Mouse (Mus musculus): ENCODE measurements around the gene Lmx1b. TPM values are rescaled to one million over a fixed set of nuclear protein-coding genes. Genes with fewer than 3 reads are reported as not detected.
A peak's percentile ranks its signal among the peaks of the same experiment; 100 is the strongest.

Gene Lmx1b
- total RNA-seq, 2 experiments from 2014 or later, result 0.05 to 0.24 TPM

DNA sequence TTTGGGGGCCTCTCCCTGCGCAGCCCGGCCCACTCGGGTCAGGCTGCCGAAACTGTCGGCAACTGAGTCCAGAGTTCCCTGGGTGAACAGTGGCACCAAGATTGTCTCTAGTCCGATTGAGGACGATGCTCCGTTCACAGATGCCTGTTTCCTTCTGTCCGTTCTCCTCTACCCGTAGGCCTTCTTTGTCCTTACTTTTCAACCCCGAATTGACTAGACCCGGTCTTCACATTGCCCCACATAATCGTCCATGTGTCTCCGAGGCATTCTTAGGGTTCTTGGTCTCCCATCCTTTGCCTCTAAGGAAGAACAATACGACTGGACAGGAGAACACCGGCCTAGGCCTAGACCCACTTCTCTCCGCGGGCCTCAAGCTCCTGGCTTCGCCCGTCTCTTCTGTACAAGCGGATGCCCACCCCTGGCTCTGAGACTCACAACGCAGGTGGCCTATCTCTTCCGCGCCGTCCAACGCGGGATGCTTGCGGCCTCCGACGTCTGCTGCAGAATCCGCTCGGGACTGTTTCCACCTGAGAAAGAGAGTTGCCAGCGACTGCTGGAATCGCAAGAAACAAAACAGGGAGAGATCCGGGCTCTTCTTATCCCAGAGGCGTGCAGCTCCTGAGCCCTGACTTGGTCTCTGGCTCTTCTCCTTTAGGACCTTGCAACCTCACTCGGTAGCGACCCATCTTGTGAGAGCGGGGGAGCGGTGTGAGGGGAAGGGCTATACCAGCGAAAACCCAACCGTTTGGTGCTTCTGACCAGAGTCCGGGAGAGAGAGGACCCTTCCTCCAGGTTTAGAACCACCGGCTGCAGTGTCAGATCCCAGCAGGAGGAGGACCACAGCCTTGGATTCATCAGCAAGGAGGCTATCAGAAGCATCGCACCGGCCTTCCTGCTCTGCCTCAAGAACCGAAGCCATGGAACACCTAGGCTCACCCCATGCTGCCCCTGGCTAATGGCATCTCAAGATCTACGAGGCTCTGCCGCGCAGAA, 3.7 kb upstream of the Lmx1b start:
- DNase-seq, result no peak

DNA sequence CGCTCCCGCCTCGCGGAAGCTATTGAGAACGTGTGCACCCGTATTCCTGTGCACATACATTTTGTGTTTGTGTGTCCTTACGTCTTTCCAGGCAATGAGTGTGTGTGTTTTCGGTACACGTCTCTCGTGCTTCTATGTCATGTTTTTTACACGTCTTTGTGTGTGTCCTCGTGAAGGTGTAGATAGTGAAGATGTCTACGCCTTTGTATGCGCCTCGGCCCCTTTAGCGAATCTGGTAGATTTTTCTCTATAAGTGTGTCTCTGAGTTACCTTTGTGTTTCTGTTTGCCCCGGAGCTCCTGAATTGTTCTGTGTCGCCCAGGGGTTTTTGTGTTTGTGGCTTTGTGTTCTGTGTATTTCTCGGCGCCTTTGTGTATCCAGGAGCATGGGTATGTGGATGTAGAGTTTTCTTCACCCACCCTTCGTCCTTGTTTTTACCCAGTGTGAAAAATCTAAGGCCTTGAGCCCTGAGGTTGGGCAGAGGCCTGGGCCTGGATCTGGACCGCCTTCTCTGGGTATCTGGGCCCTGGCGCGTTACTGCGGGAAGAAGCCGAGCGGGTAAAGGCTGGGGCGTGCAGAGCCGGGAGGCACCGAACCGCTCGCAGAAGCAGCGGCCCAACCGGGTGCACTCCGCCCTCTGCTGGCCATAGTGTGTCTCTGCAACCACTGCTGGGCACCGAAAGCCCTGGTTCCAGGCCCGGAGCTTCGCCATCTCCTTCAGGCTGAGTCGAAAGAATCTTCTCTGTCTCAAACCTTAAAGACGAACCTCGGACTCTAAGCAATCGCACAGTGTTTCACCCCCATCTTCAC, 2.5 kb upstream of the Lmx1b start:
- DNase-seq, result peak; percentile 50

DNA sequence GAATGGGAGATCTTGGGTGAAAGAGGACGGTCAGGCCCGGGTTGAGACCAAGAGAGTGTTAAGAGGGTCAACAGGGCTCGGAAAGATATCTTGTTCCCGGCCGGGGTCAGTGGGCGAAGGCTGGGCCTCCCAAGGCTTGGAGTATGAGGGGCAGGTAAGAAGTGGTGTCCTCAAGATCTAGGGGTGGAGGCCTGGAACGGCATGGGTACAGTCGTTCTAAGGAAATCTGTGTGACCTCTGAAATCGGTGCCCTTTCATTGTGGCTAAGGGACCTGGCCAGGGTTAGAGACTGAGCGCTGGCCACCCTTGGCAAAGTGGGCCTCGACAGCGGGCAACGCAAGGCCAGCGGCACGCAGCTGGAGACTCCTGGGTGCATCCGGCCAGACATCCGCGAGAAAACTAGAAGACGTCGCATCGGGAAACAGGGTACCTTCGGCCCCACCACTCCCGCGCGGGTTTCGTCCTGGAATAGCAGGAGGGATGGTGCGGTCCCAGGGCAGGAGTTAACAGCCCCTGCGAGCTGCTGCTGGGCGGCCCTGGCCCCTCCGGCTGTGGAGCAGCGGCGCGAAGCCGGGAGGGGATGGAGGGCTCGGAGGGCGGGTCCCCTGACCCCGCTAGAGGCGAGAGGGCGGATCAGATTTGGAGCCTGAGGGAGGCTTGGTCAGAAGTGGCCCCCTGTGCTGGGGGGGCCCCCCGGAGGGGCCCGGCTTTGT, 1.7 kb upstream of the Lmx1b start:
- no peak for DNase-seq

- peak; percentile 64 for DNase-seq
Measured at GRCm38 (mm10) chr2:33640978-33641858, 907 bp upstream of the Lmx1b start.

DNA sequence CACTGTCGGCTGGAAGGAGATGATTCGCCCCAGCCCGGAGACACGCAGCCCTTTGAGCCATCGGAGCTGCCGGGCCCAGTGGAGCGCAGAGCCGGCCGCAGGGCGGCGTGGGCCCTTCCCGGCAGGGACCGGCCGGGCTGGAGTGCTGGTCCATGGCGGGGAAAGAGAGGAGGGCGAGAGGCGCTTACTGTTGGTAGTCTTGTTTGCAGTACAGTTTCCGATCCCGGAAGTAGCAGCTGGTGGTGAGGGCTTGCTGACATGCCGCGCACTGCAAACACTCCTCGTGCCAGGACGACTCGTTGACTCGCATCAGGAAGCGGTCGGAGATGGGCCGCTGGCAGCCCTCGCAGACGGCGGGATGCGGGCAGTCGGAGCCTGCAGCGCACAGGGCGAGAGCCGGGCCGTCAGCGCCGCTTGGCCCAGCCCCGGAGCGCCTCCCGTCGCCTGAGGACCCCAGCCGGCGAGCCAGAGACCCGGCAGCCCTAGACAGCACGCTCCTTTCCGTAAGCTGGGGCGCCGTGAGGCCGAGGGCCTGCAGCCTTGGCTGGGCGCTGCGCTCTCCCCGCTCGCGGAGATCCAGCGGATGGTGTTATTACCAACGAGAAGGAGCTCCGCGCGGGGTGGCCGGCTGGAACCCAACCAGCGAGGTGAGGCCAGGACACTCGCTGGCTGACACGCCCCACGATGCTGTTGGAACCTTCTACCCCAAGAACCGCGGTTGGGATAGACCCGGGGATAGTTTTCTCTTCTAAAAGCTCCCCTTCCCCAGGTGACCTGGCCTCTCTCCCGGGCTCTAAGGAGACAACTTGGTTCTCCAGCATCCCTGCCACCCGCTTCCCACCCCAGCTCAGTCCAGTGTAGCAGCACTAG, 775 bp downstream of the Lmx1b start:
- peak; percentile 27 for DNase-seq

GRCm38 (mm10) chr2:33638141-33638733, 2.1 kb downstream of the Lmx1b start:
- no peak for DNase-seq

- no peak for DNase-seq
Measured at GRCm38 (mm10) chr2:33637288-33637687, 3.0 kb downstream of the Lmx1b start.

DNA sequence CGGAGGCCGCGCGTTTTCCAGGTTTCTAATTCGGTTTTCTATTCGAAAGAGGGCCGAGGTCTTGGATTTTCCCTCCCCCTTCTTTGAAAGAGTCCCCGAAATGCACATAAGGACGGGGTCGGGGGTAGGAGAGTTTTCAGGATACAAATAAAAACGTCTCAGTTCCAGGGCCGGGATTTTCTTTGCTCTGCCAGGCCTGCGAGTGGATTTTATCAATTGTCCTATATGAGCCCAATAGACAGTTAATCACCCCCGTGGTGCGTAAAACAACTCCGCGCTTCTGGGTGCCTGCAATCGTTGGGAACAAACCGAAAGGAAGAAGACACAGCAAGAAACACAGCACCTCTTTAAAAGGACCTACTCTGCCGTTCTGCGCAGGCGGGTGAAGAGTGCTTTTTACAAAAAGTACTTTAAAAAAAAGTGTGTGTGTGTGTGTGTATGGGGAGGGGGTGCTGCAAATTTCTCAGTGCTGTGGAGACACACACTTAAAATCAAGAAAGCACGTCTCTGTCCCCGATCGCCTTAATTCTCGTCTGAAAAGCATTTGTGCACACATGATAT, 3.6 kb downstream of the Lmx1b start:
- no peak for DNase-seq

GRCm38 (mm10) chr2:33636117-33636521, 4.2 kb downstream of the Lmx1b start:
- DNase-seq, result no peak

DNA sequence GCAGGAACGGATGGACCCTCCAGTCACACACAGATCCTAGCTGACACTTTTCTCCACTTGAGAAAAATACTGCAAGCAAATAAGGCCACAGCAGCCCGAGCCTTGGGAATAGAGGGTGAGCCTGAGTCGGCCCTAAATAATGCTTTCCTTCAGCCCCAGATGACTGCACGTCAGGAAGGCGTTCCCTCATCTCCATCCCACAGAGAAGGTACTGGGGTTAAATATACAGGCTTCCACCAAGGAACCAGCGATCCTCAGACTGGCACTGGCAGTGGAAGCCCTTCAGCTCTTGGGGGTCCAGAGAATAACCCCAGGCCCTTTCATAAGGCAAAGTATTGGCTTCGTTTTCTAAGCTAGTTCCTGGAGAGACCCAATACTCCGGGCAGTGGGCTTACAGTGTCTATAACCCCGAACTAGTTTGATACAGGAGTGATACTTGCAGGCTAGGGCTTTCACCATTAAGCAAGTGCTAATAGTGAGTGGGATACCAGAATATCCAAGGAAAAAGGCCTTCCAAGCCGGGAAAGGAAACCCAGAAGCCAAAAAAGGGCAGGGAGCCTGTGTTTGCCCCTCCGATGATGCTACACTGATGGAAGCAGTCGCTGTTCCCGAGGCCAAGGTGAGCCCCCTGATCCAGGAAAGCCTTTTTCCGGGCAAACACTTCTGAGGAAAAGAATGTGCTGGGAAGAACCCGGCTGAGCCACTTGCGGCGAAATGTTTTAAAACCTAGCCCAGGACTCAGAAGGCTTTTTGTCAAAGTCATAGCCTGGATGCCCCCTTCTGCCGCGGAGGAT, 4.8 kb downstream of the Lmx1b start:
- no peak for DNase-seq

GRCm38 (mm10) chr2:33634481-33635090, 5.7 kb downstream of the Lmx1b start:
- DNase-seq, result no peak

- no peak for DNase-seq
Measured at GRCm38 (mm10) chr2:33633955-33634354, 6.4 kb downstream of the Lmx1b start.

- no peak for DNase-seq
Measured at GRCm38 (mm10) chr2:33633237-33633636, 7.1 kb downstream of the Lmx1b start.

DNA sequence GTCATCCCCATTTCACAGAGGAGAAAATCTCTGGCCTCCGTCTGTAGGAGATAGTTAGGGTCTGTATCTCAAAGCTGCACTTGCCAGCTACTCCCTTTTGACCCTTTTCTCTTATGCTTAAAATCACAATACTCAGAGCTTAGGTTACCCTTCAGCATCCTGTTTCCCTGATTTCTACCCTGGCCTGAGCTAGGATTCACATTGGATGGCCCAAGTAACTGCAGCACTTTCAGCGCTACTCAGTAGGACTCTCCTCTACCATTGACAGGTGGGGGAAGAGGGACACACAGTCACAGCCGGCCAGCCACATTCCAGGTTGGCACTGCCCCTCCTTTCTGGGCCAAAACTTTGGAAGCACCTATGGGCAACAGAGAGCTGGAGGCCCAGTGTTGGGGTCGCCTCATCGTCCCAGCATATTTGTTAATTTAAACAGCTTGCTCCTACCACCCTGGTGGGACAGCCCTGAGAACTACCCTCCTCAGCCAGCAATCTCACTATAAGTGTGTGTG, 7.7 kb downstream of the Lmx1b start:
- no peak for DNase-seq

- DNase-seq, result no peak
Measured at GRCm38 (mm10) chr2:33631708-33632343, 8.5 kb downstream of the Lmx1b start.

- DNase-seq, result no peak
Measured at GRCm38 (mm10) chr2:33631022-33631707, 9.1 kb downstream of the Lmx1b start.

Measured in gastrocnemius, postnatal 25 days (tissue).